Mouse (Mus musculus) bone marrow macrophage, adult 2 months (primary cell): ENCODE data around the gene Gm5767.

Experiments
- CTCF ChIP-seq: IDR thresholded peaks from 2 replicates; pipeline ENCODE4 v1.5.1; 2012; ENCODE audit warnings: low read depth, mild to moderate bottlenecking, low read length, moderate library complexity
- POLR2A ChIP-seq: IDR thresholded peaks from 2 replicates; pipeline ENCODE4 v1.6.1; 2012; ENCODE audit warnings: mild to moderate bottlenecking, low read depth, low read length, borderline replicate concordance

GRCm38 (mm10) chr16:8689979-8690656 is 9.5 kb downstream of the Gm5767 start:
- TF ChIP-seq CTCF (no peak), POLR2A (no peak)
